Mouse (Mus musculus): ENCODE data around the gene Upk3b.

DNA sequence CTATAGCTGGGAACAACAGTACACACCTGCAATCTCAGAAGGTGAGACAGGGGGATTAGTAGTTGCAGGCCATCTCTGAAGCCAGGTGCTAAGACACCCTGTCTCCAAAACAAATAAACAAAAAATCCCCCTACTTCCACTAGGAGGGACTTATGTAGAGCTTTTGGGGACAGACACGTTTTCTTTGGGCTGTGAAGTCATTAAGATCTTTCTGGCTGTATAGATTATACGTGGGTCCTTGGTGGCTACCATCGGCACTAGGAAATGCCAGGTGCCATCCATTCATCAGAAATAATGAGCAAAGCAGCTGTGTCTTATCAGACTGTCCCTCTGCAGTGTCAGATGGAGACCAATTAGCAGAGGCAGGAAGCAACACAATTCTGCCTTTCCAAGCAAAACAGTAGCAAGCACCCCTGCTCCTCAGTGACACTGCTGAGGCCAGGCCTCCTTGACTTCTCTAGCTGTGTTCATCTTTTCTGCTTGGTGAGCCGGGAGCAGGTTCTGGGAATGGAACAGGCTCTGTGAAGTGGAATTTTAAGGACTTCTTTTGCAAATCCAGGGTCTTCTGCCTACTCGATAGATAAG lies 44.8 kb upstream of the Upk3b start:
- TF ChIP-seq POLR2A (IDR thresholded peaks at IDR 0.05; ENCODE audit: borderline replicate concordance, control insufficient read depth, low read depth, low read length) (no peak), CTCF (IDR thresholded peaks at IDR 0.05; ENCODE audit: control insufficient read depth, insufficient read depth, low read length) (no peak)

All from bone marrow, adult 2 months (tissue).